Mouse (Mus musculus) hindbrain, embryonic 16.5 days (tissue): ENCODE measurements around the gene Ccdc88b. TPM values are rescaled to one million over a fixed set of nuclear protein-coding genes. Genes with fewer than 3 reads are reported as not detected.

Source experiments
- ATAC-seq: fragments of 200-750 bp; cut with Nextera tagmentation; 2 replicates; pipeline ENCODE4 v1.8.0; 2017; ENCODE audit warnings: moderate TSS enrichment, moderate library complexity
- H3K27ac ChIP-seq: fragments of 300-500 bp; sonication (generic); 2 replicates; pipeline ENCODE4 v1.5.1; 2014; ENCODE audit warnings: low read depth, mild to moderate bottlenecking, control low read depth, low read length, moderate library complexity
- H3K27me3 ChIP-seq: fragments of 300-500 bp; sonication (generic); replicated peaks from 2 replicates; pipeline ENCODE4 v1.6.1; 2014; ENCODE audit warnings: low read length; ENCODE audit not compliant: control insufficient read depth, insufficient read depth
- H3K36me3 ChIP-seq: fragments of 300-500 bp; sonication (generic); 2 replicates; pipeline ENCODE4 v1.6.1; 2014; ENCODE audit warnings: mild to moderate bottlenecking, low read length, moderate library complexity, mixed read lengths; ENCODE audit not compliant: control insufficient read depth, insufficient read depth
- H3K4me1 ChIP-seq: fragments of 300-500 bp; sonication (generic); 2 replicates; pipeline ENCODE4 v1.6.1; 2014; ENCODE audit warnings: low read depth, low read length; ENCODE audit not compliant: control insufficient read depth, insufficient read depth
- H3K4me2 ChIP-seq: fragments of 300-500 bp; sonication (generic); 2 replicates; pipeline ENCODE4 v1.6.1; 2014; ENCODE audit warnings: mild to moderate bottlenecking, low read length, control low read depth, moderate library complexity
- H3K4me3 ChIP-seq: fragments of 300-500 bp; sonication (generic); 2 replicates; pipeline ENCODE4 v1.5.1; 2014; ENCODE audit warnings: mild to moderate bottlenecking, low read length, control low read depth, moderate library complexity
- H3K9ac ChIP-seq: fragments of 300-500 bp; sonication (generic); 2 replicates; pipeline ENCODE4 v1.6.1; 2014; ENCODE audit warnings: low read depth, mild to moderate bottlenecking, control low read depth, low read length, moderate library complexity
- H3K9me3 ChIP-seq: fragments of 300-500 bp; sonication (generic); 2 replicates; pipeline ENCODE4 v1.6.1; 2014; ENCODE audit warnings: mild to moderate bottlenecking, low read length, moderate library complexity; ENCODE audit not compliant: control insufficient read depth
- WGBS: fragments of 180-500 bp; shearing (Covaris S2); extraction: QIAGEN DNeasy Blood & Tissue Kit; methylation state at CpG from one replicate; pipeline ENCODE4 v1.1.7; 2014; 5-methylcytosine and 5-hydroxymethylcytosine counted together
- microRNA-seq: library from miRNA; unstranded; fragments of <30 nt; microRNA quantifications from one replicate; pipeline ENCODE4, GENCODE M21; 2017
- polyA plus RNA-seq: library from polyadenylated mRNA; unstranded; fragments of >200 nt; fragmentation: Nextera tagmentation; extraction: Ambion mirVana; gene quantifications from 2 replicates; pipeline ENCODE4 v1.2.1, GENCODE M21; 2015

The Ccdc88b gene
- polyA plus RNA-seq, 1 experiment from 2014 or later, result 0.85 TPM

DNA sequence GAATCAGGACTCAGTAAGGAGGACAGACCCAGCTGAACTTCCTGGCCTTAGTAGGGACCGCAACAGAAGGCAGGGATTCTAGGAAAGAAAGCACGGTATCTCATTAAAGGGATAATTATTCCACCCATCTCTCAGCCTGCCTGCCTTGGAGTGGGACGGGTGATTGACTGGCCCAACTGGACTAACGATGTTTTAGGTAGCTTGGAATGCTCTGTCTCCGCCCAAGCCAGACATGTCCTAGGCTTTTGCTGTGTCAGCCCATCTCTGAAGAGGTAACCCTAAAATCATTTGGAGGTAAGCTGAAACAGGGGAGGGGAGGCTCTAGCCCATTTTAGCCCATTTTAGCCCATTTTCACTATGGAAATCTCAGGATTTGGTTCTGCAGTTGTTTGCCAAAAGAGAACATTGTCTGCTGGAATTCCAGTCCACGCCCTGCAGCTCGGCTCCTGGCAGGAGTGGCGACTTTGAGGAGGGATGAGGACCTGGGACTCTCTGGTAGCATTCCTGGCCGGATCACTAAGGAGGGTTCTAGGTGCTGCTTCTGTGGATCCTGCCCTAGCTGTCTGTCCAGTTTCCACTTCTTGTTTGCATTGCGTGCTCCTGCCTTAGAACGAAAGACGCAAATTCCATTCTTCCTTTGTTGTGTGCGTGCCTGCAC is 37.3 kb downstream of the Ccdc88b start:
- 87% methylated on average over 13 of the region's 13 CpGs for WGBS
- Histone ChIP-seq H3K27ac (no peak overlapping the region), H3K4me3 (no peak overlapping the region), H3K9me3 (no peaks in the 10 kb centered on the region), H3K27me3 (no peaks in the 10 kb centered on the region), H3K4me2 (no peak overlapping the region), H3K9ac (no peak overlapping the region), H3K4me1 (no peaks in the 10 kb centered on the region), H3K36me3 (no peaks in the 10 kb centered on the region)
- no peak for ATAC-seq

DNA sequence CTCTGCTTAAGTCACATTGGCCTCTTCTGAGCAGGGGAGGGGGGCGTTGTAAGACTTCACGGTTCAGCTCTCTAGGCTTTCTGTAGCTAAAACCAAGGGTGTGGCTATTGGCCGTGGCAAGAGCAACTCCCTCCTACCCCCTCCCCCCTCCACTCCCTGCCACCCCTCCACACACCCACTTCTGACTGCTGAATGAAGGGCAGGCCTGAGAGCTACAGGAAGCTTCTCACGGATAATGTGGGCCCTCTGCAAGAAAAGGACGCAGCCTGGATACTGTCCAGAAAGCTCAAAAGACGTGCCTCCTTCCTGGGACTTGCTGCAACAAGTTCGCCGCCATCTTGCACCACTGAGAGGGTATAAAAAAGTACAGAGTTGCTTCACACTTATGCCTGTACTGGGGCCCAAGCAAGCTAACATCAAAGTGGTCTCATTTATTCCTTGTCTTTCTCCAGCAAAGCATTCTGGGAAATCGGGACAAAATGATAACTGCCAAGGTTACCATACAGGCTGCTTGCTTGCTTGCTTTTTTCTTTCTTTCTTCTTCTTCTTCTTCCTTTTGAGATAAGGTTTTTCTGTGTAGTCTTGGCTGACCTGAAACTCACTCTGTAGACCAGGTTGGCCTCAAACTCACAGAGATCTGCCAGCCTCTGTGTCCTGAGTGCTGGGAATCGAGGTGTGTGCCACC is 38.7 kb downstream of the Ccdc88b start:
- ATAC-seq, result no peak

DNA sequence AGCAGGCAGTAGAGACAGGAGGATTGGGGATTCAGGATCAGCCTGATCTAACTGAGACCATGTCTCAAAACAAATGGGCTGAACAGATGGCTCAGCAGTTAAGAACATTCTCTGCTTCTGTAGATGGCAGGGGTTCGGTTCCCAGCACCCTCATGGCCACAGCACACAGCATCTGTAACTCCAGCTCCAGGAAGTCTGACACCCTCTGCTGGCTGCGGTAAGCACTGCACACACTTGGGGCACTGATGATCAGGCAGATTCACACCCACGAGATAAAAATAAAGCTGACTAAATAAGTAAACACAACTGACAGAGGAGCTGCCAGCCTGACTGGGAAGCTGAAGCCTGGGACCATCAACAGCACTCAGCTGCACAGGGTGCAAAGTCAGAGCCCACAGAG is 43.1 kb downstream of the Ccdc88b start:
- ATAC-seq, result no peak
- 93% methylated on average over 3 of the region's 3 CpGs for WGBS
- Histone ChIP-seq H3K9me3 (no peaks in the 10 kb centered on the region), H3K4me1 (no peaks in the 10 kb centered on the region), H3K36me3 (no peaks in the 10 kb centered on the region), H3K27me3 (no peaks in the 10 kb centered on the region), H3K4me3 (no peak overlapping the region), H3K9ac (no peak overlapping the region), H3K27ac (no peak overlapping the region), H3K4me2 (no peak overlapping the region)

More for the DNA sequence above, 38.7 kb downstream of the Ccdc88b start:
- Histone ChIP-seq H3K4me1 (no peaks in the 10 kb centered on the region), H3K4me3 (no peak overlapping the region), H3K36me3 (no peaks in the 10 kb centered on the region), H3K9ac (no peak overlapping the region), H3K9me3 (no peaks in the 10 kb centered on the region), H3K4me2 (no peak overlapping the region), H3K27ac (no peak overlapping the region), H3K27me3 (no peaks in the 10 kb centered on the region)
- WGBS, result 44% methylated on average over 10 of the region's 10 CpGs

DNA sequence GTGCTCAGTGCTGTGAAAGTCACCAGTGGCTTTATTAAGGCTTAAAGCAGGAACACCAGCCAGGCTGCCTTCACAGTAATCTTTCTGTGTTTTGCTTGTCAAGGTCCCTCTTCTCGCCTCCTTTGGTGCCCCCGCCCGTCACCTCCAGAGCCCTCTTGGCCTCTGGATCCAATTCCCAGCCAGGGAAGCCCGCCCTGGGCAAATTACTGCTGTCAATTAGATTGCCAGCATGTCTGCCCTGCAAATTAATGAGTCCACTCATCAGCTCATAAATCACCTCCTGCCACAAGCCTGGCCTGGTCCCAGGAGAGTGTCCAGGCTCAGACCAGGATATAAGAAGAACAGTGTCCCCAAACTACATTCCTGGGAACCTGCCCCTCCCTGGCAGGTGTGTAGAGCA is 43.6 kb downstream of the Ccdc88b start:
- no peaks in the 10 kb centered on the region for H3K9me3 ChIP-seq
- peak; percentile 30; the same call in 1 of the 2 replicates for ATAC-seq
- 35% methylated on average over 4 of the region's 4 CpGs for WGBS
- no peaks in the 10 kb centered on the region for H3K36me3 ChIP-seq
- no peak overlapping the region for H3K9ac ChIP-seq
- no peaks in the 10 kb centered on the region for H3K27me3 ChIP-seq
- no peaks in the 10 kb centered on the region for H3K4me1 ChIP-seq
- no peak overlapping the region for H3K27ac ChIP-seq
- H3K4me3 ChIP-seq, result no peak overlapping the region
- no peak overlapping the region for H3K4me2 ChIP-seq

Small RNAs within 50 kb of the gene (microRNA-seq; reads per million reads assigned to microRNA genes)
- gene Mir5046, result not detected

Other genes with a start within 250 kb of the Ccdc88b start
- gene Rps6ka4, start 17.6 kb downstream of the Ccdc88b start, polyA plus RNA-seq, result 17.3 and 17.4 TPM in 2 replicates
- gene Trmt112, start 51.5 kb upstream of the Ccdc88b start, polyA plus RNA-seq, result 93.9 and 101 TPM in 2 replicates
- 408 and 532 TPM in 2 replicates for gene Prdx5, start 51.9 kb upstream of the Ccdc88b start, polyA plus RNA-seq
- 17.7 and 17.8 TPM in 2 replicates for gene Esrra, start 63.6 kb upstream of the Ccdc88b start, polyA plus RNA-seq
- 2.9 and 3.3 TPM in 2 replicates for gene Catsperz, start 67.2 kb upstream of the Ccdc88b start, polyA plus RNA-seq
- gene Kcnk4, start 76.3 kb upstream of the Ccdc88b start, polyA plus RNA-seq, result 14.4 and 19.1 TPM in 2 replicates
- gene Bad, start 83.7 kb upstream of the Ccdc88b start, polyA plus RNA-seq, result 96.0 and 109 TPM in 2 replicates
- gene Gpr137, start 84.3 kb upstream of the Ccdc88b start, polyA plus RNA-seq, result 67.1 and 77.6 TPM in 2 replicates
- gene Ppp1r14b, start 116.8 kb upstream of the Ccdc88b start, polyA plus RNA-seq, result 89.4 and 96.8 TPM in 2 replicates
- gene Plcb3, start 118.3 kb upstream of the Ccdc88b start, polyA plus RNA-seq, result 13.1 and 13.8 TPM in 2 replicates
- 159 and 192 TPM in 2 replicates for gene Fkbp2, start 122.3 kb upstream of the Ccdc88b start, polyA plus RNA-seq
- gene Vegfb, start 129.4 kb upstream of the Ccdc88b start, polyA plus RNA-seq, result 49.6 and 71.2 TPM in 2 replicates
- gene Dnajc4, start 134.4 kb upstream of the Ccdc88b start, polyA plus RNA-seq, result 22.7 and 24.8 TPM in 2 replicates
- 20.6 and 21.8 TPM in 2 replicates for gene Nudt22, start 137.9 kb upstream of the Ccdc88b start, polyA plus RNA-seq
- 22.7 and 25.3 TPM in 2 replicates for gene Trpt1, start 137.9 kb upstream of the Ccdc88b start, polyA plus RNA-seq
- 4.0 and 5.7 TPM in 2 replicates for gene Fermt3, start 161.3 kb upstream of the Ccdc88b start, polyA plus RNA-seq
- gene Stip1, start 181.8 kb upstream of the Ccdc88b start, polyA plus RNA-seq, result 214 and 236 TPM in 2 replicates
- gene Macrod1, start 198.6 kb upstream of the Ccdc88b start, polyA plus RNA-seq, result 6.3 and 7.1 TPM in 2 replicates
- gene Flrt1, start 247.5 kb upstream of the Ccdc88b start, polyA plus RNA-seq, result 8.8 and 11.3 TPM in 2 replicates